Mouse (Mus musculus) heart, postnatal 0 days (tissue): ENCODE results near the gene Cd164l2.

ENCODE experiments used
- CTCF ChIP-seq: IDR thresholded peaks from 2 replicates; pipeline ENCODE4 v1.5.1; 2016; ENCODE audit warnings: antibody characterized with exemption, control low read depth, low read depth
- EP300 ChIP-seq: IDR thresholded peaks from 2 replicates; pipeline ENCODE4 v1.6.1; 2016; ENCODE audit warnings: antibody characterized with exemption, low read depth

DNA sequence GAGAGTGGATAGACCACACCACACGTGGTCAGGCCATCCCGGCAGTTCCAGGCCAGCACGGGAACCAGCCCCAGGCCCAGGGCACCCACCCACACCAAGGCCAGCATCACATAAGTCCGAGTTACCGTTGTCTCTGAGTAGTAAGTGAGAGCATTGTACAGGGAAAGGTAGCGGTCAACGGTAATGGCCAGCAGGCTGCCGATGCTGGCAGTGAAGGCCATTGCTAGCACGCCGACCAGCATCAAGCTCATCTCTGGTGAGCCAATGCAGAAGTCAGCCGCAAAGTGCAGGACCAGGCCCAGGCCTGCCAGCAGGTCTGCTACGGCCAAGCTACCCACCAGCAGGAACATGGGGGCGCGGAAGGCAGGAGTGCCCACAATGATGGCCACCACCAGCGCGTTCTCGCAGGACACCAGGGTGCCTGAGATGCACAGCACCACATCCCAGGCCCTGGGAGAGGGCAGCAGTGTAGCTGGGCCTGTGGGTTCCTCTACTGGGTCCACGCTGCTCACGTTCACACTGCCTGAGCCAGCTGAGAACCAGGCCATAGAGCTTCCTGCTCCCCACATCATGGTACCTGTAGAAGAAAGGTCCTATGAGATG is 1.0 kb upstream of the Cd164l2 start:
- TF ChIP-seq CTCF (no peak), EP300 (no peak)
